Mouse (Mus musculus): ENCODE results near the gene Fbxo8.
A peak's percentile ranks its signal among the peaks of the same experiment; 100 is the strongest.

Fbxo8 gene

DNA sequence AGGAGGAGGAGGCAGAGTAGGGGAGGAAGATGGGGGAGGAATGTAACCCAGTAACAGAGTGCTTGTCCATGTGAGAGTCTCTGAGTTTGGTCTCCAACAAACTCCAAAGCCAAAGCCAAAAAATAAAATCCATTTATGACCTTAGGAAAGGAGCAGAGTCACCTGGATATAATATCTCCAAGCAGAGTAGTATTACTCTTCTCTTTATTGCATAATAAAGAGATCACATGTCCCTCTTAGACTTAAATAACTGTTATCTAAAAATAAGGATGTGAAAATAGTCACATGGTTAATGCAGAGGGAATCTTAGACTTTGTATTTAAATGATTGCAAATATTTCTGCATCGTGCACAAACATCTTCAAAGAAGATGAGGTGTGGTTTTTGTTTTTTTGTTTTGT is 63.3 kb downstream of the Fbxo8 start:
- no peak for DNase-seq

DNA sequence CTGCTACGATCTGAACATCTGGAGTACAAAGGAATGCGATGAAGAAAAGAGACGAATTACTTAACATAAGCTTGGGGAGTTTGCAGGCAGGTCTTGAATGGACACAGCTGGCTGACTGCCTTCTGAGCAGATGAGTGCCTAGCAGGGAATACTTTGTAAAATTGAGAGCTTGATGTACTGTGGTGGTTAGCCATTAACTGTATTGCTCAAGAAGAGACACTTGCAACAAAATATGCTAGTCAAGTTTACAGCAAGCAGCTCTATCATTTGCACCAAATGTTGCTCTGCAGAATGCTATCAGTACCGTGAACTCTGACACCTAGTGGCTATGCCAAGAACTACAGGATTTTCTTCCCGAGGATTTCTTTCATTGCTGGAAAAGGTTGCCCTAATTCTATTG is 64.1 kb downstream of the Fbxo8 start:
- DNase-seq, result peak; percentile 74

- peak; percentile 40 for DNase-seq
Observed at GRCm38 (mm10) chr8:56616260-56616659, 65.4 kb downstream of the Fbxo8 start.

GRCm38 (mm10) chr8:56617271-56617670 is 66.4 kb downstream of the Fbxo8 start:
- no peak for DNase-seq

GRCm38 (mm10) chr8:56619056-56619455 is 68.2 kb downstream of the Fbxo8 start:
- DNase-seq, result no peak

DNA sequence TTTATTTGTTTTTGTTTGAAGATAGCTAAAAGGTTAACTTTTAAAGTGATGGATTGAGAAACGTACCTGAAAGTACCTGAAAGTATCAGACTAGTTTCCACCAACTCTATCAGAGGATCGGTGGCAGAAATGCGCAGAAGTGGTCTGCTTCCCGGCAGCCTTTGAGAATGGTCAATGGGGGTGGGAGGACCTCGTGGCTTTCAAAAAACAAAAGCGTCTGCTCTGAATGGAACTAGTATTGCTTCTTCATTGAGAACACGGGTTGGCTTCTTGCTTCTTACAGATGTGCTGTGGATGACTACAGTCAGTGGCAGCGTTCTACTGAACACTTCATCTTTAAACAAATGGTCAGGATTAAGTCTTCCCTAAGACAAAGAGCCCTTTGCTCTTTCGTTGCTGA is 68.7 kb downstream of the Fbxo8 start:
- no peak for DNase-seq

DNA sequence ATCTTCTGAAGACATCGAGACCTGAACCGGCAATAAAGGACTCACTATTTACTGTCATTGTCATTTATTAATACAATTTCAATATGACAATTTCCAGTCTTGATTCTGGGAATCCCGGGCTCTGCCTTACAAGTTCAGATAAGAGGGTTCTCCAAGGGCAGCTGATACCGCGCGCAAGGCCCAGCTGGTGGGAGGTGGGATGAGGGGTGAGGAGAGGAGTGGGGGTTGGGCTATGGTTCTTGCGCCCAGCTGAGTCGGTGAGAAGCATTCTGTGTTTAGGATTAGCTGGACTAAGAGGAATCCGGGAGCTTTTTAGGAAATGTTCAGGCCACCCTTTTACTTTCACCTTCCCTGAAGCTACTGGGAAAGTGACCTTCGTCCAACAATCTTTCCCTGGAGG is 69.8 kb downstream of the Fbxo8 start:
- no peak for DNase-seq

GRCm38 (mm10) chr8:56621093-56621492 is 70.2 kb downstream of the Fbxo8 start:
- no peak for DNase-seq

DNA sequence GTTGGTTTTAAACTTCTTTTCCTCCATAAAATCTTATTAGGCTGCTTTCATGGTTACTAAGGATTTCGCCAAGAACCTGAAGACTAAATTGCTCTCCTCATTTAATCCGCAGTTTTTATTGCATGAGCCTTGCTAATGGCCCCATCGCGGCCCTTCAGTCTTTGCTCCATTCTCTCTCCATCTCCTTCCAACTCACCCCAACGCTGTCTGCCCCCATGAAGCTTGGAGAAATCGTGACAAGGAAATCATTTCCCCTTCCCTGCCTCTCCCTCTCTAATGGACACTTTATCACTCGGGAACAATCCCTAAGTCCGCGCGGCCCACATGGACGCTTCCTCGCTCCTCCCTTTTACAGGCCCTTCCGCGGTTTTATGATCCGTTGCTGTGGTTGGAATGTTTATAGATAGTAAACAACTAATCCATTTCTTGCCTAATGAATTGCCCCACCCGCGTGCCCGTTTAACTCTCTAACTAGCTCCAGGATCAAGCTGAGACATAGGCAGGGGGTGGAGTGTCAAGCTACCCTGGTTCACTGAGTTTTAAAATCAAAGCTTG is 71.7 kb downstream of the Fbxo8 start:
- DNase-seq, result no peak

DNA sequence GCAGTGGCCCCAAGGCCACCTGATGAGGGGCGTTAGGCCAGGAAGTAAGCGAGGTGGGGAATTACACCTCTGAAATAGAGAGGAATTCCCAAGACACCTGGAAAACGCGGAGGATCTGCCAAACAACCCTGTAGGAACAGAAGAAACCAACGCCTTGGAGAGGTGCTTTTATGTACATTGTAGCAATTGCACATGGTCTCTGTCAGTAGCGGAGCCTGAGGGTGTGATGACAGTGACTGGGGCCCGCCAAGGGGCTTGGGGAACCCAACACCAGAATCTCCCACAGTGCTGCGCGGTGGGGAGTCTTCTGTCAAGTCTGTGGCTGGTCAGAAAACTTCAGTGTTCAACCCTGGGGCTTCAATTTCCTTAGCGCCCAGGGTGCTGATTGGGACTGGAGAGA is 72.5 kb downstream of the Fbxo8 start:
- DNase-seq, result no peak

DNA sequence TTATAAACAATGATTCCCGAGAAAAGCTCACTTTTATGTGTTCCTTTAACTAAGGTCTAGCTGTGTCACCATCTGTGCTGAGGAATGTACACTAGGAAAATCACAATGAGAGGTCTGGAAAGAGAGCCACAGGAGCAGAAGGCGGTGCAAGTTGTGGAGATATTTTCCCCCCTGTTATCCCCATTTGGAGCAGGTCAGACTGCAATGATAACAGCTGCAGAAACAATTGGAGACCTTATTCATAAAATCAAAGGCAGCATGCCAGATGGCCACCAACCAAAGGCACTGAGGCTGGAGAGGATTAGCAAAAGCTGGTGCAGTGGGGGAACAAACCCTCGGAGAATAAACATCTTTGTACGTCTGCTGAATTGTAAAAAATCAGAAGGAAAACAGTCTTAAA is 78.3 kb downstream of the Fbxo8 start:
- peak; percentile 56 for DNase-seq

DNA sequence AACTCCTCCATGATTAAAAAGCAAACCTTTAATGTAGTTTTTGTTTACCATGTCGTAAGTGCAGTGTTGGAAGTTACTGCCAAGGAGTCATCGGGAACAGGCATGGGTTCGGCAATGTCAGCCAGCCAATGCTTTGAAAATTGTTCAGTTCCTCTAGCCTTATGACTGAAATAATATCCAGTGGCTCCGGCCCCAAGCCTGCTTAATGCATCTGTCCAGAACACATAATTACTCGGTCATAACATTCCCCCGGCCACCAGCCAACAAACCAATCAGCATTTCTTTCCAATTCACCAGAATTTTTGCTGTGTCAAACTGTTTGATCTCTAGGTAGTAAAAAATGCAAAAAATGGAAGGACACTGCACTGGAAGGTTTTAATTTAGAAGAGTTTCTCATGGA is 88.4 kb downstream of the Fbxo8 start:
- peak; percentile 53 for DNase-seq

Measured in lung, postnatal 10 days (tissue).